Mouse (Mus musculus) ES-Bruce4 (cell line): ENCODE measurements around the gene Cdhr3. TPM values are rescaled to one million over a fixed set of nuclear protein-coding genes. Genes with fewer than 3 reads are reported as not detected.
A peak's percentile ranks its signal among the peaks of the same experiment; 100 is the strongest.

Experiments
- H3K27ac ChIP-seq: 2 replicates; pipeline ENCODE4 v1.5.1; 2012; ENCODE audit warnings: low read length, inconsistent platforms; ENCODE audit not compliant: insufficient read depth
- H3K27me3 ChIP-seq: 2 replicates; pipeline ENCODE4 v1.6.1; 2012; ENCODE audit warnings: mild to moderate bottlenecking, low read length, inconsistent platforms; ENCODE audit not compliant: control insufficient read depth, poor library complexity, insufficient read depth, severe bottlenecking
- H3K36me3 ChIP-seq: 2 replicates; pipeline ENCODE4 v1.6.1; 2012; ENCODE audit warnings: inconsistent platforms, mild to moderate bottlenecking, low read length, moderate library complexity; ENCODE audit not compliant: control insufficient read depth, poor library complexity, insufficient read depth, severe bottlenecking
- H3K4me1 ChIP-seq: one replicate; pipeline ENCODE4 v1.8.1; 2011; ENCODE audit warnings: low read length; ENCODE audit not compliant: control insufficient read depth, insufficient read depth
- H3K4me3 ChIP-seq: 2 replicates; pipeline ENCODE4 v1.5.1; 2011; ENCODE audit warnings: low read depth, mild to moderate bottlenecking, low read length
- H3K9ac ChIP-seq: 2 replicates; pipeline ENCODE4 v1.6.1; 2012; ENCODE audit warnings: low read depth, mild to moderate bottlenecking, inconsistent platforms; ENCODE audit not compliant: poor library complexity, severe bottlenecking
- H3K9me3 ChIP-seq: replicated peaks from 2 replicates; pipeline ENCODE4 v1.6.1; 2012; ENCODE audit warnings: mild to moderate bottlenecking, low read length, inconsistent platforms; ENCODE audit not compliant: control insufficient read depth, poor library complexity, insufficient read depth, severe bottlenecking
- CTCF ChIP-seq: IDR thresholded peaks from one replicate; pipeline ENCODE4 v1.8.1; 2011; ENCODE audit warnings: low read depth, low read length
- EP300 ChIP-seq: IDR thresholded peaks from 2 replicates; pipeline ENCODE4 v1.6.1; 2011; ENCODE audit warnings: low read depth, low read length; ENCODE audit not compliant: insufficient read depth
- POLR2A ChIP-seq: IDR thresholded peaks from one replicate; pipeline ENCODE4 v1.8.1; 2011; ENCODE audit warnings: low read length; ENCODE audit not compliant: insufficient read depth
- polyA plus RNA-seq: library from polyadenylated mRNA; stranded (reverse); fragments of >200 nt; gene quantifications from 2 replicates; pipeline ENCODE4 v1.2.4, GENCODE M21; 2011; ENCODE audit warnings: low read depth; ENCODE audit not compliant: missing spikeins, insufficient read depth, insufficient read length

Cdhr3 gene
- polyA plus RNA-seq, 1 experiment = not detected

- Histone ChIP-seq H3K36me3 (no peaks in the 10 kb centered on the region), H3K27me3 (no peaks in the 10 kb centered on the region), H3K27ac (no peak overlapping the region), H3K4me1 (no peaks in the 10 kb centered on the region), H3K4me3 (no peak overlapping the region), H3K9me3 (no peaks in the 10 kb centered on the region), H3K9ac (no peak overlapping the region)
- TF ChIP-seq POLR2A = no peak
- TF ChIP-seq EP300 = no peak
Observed at GRCm38 (mm10) chr12:33018601-33019000, 74.1 kb downstream of the Cdhr3 start.

- Histone ChIP-seq H3K9ac (no peak overlapping the region), H3K36me3 (no peaks in the 10 kb centered on the region), H3K4me1 (no peaks in the 10 kb centered on the region), H3K27ac (no peak overlapping the region), H3K27me3 (no peaks in the 10 kb centered on the region), H3K4me3 (no peak overlapping the region), H3K9me3 (no peaks in the 10 kb centered on the region)
- TF ChIP-seq CTCF (no peak), EP300 (no peak)
Observed at GRCm38 (mm10) chr12:33016824-33017705, 75.6 kb downstream of the Cdhr3 start.

- no peaks in the 10 kb centered on the region for H3K9me3 ChIP-seq
- no peak overlapping the region for H3K4me3 ChIP-seq
Observed at GRCm38 (mm10) chr12:33015103-33015502, 77.6 kb downstream of the Cdhr3 start.

GRCm38 (mm10) chr12:33014050-33014796 lies 78.5 kb downstream of the Cdhr3 start:
- no peak for TF ChIP-seq CTCF
- no peak for TF ChIP-seq EP300
- no peak for TF ChIP-seq POLR2A
- H3K4me3 ChIP-seq = no peak overlapping the region
- H3K36me3 ChIP-seq = no peaks in the 10 kb centered on the region
- H3K9me3 ChIP-seq = no peaks in the 10 kb centered on the region
- no peaks in the 10 kb centered on the region for H3K27me3 ChIP-seq
- no peaks in the 10 kb centered on the region for H3K4me1 ChIP-seq
- no peak overlapping the region for H3K9ac ChIP-seq
- H3K27ac ChIP-seq = no peak overlapping the region

More at GRCm38 (mm10) chr12:33015103-33015502, 77.6 kb downstream of the Cdhr3 start:
- Histone ChIP-seq H3K27ac (no peak overlapping the region), H3K9ac (no peak overlapping the region), H3K36me3 (no peaks in the 10 kb centered on the region), H3K4me1 (no peaks in the 10 kb centered on the region), H3K27me3 (no peaks in the 10 kb centered on the region)
- TF ChIP-seq CTCF (no peak), EP300 (no peak), POLR2A (no peak)

- no peaks in the 10 kb centered on the region for H3K4me1 ChIP-seq
- H3K27ac ChIP-seq = no peak overlapping the region
- no peak overlapping the region for H3K9ac ChIP-seq
- no peaks in the 10 kb centered on the region for H3K27me3 ChIP-seq
- H3K4me3 ChIP-seq = no peak overlapping the region
- peak; percentile 68 for TF ChIP-seq CTCF
- TF ChIP-seq POLR2A = no peak
- no peak for TF ChIP-seq EP300
- no peaks in the 10 kb centered on the region for H3K9me3 ChIP-seq
- H3K36me3 ChIP-seq = no peaks in the 10 kb centered on the region
Observed at GRCm38 (mm10) chr12:33010026-33010425, 82.6 kb downstream of the Cdhr3 start.

GRCm38 (mm10) chr12:33009206-33009966 lies 83.3 kb downstream of the Cdhr3 start:
- H3K36me3 ChIP-seq = no peaks in the 10 kb centered on the region
- H3K27ac ChIP-seq = no peak overlapping the region
- H3K9me3 ChIP-seq = no peaks in the 10 kb centered on the region
- no peak for TF ChIP-seq CTCF
- TF ChIP-seq EP300 = no peak
- no peak for TF ChIP-seq POLR2A
- no peaks in the 10 kb centered on the region for H3K27me3 ChIP-seq
- no peaks in the 10 kb centered on the region for H3K4me1 ChIP-seq
- no peak overlapping the region for H3K9ac ChIP-seq
- no peak overlapping the region for H3K4me3 ChIP-seq
